Mouse (Mus musculus) adrenal gland, adult (tissue): ENCODE measurements around the gene Mrpl39.

Experiments used
- DNase-seq, 2 experiments: peaks; one replicate each; pipeline ENCODE4 v3.0.0; 2022 to 2023; ENCODE audit warnings: low spot score in 1 of 2; ENCODE audit not compliant: inconsistent age in 2 of 2

The Mrpl39 gene

DNA sequence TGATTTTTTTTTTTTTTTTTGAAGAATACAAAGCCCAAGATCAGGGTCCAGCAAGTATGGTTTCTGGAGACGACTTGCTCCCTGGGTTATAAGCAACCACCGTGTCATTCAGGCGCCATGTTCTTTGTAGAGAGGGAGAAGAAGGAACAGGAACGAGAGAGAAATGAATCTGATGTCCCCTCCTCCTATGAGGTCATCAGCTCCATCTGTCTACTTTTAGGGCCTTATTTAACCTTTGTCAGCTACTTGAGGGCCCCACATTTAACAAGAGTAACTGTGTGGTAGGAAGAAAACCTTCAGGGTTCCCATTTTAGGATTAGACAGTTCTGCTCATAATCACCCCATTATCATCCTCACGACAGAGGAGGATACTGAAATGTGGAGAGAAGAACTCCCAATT lies 34.5 kb downstream of the Mrpl39 start:
- no peak for DNase-seq

DNA sequence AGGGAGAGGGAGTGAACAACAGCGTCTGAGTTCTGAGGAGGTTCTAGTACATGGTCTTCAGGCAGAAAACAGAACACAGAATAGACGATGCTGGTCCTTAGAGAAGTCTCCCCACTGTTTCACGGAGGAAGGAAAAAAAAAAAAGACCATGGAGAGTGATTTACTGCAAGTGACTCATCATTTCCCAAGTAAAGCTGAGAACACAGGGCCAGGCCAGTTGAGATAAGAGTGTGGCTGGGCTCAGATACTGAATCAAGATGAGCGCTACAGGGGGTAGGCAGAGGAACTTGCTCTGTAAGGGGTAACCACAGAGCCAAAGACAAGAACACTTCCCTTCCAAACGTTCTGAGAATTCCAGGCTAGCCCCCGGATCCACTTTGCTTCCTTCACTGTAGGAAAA lies 36.8 kb downstream of the Mrpl39 start:
- peak; percentile 21 to 69 for DNase-seq

DNA sequence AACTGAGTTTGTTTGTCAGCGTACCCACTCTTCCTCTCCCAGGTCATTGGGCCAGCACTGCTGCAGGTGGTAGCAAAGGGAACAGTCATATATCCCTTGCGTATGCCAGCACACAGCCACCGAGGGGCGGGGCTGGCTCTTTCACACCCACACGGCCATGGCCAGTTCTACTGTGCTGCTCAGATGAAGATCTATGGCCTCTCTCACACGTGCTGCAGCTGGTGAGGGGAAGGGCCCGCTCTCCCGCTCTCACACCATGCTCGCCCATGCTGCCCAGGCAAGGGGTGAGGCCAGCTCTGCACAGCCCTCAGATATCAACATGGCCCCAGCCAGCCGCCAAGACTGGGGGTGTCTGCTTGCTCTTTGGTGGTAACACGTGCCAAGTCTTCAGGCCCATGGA lies 39.4 kb downstream of the Mrpl39 start:
- no peak for DNase-seq

DNA sequence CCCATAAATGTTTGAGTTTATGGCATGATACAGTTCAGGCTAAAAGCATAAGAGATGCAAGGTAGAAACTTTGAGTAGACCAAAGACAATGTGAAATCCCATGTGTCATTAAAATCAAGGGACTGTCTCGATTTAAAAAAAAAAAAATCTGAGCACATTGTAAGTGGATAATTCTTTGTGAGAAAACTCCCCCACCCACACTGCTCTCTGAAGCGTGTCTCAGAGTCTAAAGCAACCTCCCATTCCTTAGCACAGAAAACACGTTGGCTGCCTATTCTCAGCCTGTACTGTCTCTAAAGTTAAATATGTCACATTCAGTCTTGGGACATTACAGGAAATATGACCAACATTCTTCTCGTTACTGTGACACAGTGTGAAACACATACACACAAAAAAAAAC lies 53.6 kb downstream of the Mrpl39 start:
- no peak for DNase-seq

DNA sequence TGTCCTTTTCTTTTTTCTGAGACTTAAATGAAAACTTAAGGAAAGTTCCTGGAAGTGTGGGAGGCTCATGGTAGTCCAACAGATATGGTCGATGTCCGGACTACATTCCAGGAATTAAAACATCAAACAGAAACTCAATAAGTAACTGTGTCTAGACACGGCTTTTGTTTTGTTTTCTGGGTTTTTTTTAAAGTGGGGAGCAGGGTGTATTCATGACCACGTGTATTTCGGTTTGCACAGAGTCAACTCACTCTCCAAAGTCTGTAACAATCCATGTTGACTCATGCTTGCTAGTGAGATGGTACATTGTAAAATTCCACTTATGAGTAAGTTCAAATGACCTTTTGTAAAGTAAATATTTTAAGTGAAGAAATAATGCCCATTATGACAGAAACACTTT lies 54.8 kb downstream of the Mrpl39 start:
- DNase-seq: no peak

DNA sequence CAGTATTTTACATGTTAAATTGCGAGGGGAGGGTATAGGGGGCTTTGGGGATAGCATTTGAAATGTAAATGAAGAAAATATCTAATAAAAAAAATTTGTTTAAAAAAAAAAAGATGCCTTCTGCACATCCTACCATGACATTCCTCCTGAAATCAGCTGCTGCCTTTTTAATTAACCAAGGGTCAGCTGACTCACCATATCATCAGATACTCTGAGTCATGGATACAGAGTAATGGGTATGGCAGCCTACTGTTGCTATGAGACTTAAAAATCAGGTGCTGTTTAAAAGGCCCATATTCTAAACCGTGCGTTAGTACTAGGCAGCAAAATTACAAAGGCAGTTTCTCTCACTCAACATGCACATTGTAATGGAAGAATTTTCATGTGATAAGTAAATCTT lies 58.2 kb downstream of the Mrpl39 start:
- no peak for DNase-seq
